Mouse (Mus musculus) embryo, embryonic 10.5 days (tissue): ENCODE measurements around the gene Thoc5.

Source experiments
- DNase-seq: peaks from one replicate; pipeline ENCODE4 v3.0.0-alpha.2; 2015; ENCODE audit warnings: low spot score

Gene Thoc5

DNA sequence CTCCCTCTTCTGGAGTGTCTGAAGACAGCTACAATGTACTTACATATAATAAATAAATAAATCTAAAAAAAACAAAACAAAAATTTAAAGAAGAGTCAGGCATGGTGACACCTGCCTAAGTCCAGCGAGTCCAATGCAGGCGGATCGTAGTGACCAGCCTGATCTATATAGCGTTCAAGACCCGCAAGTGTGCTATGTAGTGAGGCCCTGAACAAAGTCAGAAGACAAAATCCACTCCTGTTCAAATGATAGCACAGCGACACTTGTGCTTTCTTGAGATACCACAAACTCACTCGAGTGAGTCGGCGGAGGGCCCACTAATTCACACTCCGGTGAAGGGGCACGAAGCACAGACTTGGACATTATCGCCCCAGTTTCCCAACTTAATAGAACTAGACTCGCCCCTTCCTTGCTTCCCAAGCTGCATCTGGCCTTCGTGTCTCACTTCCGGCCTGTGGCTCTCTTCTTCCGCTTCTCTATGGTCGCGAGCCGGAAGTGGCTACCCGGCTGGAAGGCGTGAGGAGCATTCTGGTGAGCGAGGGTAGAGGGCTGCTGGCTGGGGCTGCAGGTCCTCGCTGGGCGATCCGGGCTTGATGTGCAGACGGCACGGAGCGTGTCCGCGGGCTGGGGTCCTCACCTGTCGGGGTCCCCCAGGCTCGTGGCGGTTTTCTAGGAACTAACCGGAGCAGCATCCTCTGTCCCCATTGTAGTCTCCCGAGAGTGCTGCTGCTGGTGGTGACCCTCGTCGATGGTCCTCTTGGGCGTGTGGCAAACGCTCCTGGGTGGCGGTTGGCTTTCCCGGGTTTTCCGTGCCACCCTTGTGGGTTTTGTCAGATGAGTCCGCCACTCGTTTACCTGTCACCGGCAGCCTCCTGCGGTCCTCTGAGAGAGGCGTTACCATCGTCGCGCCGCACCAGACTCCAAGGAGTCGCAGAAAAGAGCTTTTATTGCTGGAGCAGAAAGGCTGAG, at the start of gene Thoc5:
Gene Thoc5 (plus strand): TSS at position 473 of the 969 bp plus-strand sequence.
- DNase-seq, result peak; percentile 91

DNA sequence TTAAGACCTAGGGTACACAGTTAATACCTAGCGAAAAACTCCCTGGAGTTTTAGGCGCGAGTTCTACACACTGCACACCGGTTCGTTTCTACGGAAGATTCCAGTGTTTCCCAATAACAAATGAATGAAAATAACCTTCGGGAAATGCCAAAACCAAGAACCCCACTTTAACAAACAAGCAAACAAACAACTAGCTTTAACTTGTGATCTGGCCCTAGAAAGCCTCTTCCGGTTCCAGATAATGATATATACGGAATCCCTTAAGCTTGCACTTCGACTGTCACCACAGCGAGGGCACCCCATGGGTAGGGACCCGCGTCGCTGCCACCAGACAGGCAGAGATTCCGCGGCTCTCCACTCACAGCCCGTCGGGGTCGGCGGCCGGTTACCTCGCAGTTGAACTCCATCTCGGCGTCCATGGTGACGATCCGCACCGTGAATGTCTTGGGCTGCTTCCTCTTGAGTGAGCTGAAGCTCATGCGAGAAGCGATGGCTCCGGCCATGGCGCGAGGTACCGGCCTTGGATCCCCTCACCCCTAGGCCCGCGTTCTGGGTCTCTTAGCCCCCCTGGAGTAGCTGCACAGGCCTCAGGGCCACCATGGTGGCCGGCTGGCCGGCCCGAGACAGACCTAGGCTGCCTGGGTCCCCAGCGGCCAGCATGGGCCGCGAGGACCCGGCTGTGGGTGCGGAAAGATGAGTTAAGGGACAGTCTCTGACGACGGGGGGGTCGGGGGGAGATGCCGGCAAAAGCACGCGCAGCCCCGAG, 46.5 kb upstream of the Thoc5 start:
- DNase-seq, result peak; percentile 67

DNA sequence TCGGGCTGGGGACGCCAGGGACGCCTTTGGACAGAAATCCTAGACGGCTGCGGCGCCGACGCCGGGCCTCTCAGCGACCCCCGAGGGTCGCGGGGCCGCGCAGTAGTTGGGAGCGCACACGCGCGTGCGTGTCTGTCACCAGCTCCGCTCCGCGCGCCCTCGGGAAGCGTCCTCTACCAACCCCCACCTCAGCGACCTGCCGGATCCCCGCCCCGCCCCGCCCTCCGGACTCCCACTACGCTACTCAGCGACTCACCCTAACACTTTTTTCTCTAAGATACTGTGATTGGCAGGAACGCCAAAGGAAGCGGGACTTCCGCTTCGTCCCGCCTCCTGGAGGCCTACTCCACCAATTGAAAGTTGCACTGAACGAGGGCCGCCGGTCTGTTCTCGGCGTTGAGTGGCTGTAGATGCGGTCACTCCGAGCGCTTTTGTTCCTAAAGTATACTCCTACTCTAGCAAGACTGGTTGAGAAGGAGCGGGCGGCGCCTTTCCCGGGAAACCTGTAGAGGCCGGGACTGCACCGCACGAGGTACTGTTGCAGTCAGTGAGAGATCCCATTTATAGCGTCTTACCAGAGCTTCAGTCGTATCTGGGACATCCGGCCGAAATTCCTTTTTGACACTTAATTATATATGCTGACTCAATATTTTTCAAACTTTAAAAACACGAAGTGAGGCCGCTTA, 45.7 kb upstream of the Thoc5 start, which contains the start of gene Nf2:
Gene Nf2 (minus strand): TSS at position 279 of the 686 bp plus-strand sequence.
- peak; percentile 99 for DNase-seq

DNA sequence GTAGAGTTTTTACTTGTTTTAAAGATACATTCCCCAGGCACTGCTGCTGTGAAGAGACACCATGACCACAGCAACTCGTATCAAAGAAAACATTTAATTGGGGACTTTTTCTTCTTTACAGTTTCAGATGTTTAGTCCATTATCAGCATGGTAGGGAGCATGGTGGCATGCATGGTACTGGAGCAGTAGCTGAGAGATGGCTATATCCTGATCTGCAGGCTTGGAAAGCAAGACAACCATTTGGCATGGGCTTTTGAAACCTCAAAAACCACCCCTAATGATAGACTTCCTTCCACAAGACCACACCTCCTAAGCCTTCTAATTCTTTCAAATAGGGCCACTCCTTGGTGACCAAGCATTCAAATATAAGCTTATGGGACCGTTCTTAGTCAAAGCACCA, 44.7 kb upstream of the Thoc5 start:
- no peak for DNase-seq

DNA sequence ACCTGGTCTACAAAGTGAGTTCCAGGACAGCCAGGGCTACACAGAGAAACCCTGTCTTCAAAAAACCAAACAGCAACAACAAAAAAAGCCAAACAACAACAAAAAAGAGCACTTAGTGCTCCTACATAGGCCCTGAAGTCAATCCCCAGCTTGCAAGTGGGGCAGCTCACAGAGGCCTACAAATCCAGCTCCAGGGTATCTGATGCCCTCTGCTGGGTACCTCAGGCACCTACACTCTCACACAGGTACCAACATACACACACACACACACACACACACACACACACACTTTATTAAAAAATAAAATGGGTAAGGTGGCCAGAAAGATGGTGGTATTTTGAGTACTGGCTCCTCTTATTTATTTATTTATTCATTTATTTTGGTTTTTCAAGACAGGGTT, 42.1 kb upstream of the Thoc5 start:
- no peak for DNase-seq

DNA sequence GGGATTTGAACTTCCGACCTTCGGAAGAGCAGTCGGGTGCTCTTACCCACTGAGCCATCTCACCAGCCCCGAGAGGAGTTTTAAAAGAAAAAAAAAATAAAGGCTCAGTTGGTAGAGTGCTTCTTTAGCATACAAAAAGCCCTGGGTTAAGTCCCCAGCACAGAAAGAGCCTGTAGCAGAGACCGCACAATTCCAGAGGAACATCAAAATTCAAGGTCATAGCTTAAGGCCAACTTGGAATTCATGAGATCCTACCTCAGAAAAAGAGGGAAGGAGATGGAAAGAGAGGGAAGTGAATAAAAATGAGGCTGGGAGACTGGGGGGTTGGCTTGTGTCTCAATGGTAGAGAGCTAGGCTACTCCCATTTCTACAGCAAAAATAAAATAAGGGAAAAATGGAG, 40.9 kb upstream of the Thoc5 start:
- no peak for DNase-seq

DNA sequence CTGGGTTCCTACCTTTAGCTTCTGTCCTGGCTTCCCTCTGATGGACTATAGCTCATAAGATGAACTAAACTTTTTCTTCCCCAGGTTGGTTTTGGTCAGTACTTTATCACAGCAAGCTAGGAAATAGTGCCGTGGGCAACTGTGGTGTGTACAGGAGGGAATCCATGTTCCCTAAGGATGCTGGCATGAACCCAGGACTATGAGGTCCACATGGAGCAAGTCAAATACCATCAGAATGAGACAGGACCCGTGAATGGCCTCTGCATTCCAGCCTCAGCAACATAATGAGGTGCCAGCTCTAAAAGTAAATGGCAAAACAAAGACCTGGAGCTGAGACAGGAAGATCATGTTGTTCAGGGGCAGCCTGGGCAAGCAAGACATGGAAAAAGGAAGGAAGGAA, 36.7 kb upstream of the Thoc5 start:
- DNase-seq, result no peak

DNA sequence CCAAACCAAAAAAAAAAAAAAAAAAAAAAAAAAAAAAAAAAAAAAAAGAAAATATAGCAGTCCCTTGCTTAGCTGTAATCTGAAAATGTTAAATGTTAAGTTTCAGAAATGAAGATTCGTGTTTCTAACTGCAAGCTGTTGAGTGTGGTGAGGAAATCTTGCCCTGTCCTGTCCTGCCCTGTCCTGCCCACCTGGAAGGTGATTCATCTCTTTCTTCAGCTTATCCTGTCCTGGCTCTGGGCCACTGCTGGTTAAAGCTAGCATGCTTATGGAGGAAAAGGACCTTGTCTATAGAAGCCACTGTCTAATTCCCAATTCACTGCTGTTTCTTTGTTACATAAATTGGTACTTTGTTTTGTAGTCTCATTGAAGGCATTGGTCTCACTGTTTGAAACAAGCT, 34.1 kb upstream of the Thoc5 start:
- no peak for DNase-seq

DNA sequence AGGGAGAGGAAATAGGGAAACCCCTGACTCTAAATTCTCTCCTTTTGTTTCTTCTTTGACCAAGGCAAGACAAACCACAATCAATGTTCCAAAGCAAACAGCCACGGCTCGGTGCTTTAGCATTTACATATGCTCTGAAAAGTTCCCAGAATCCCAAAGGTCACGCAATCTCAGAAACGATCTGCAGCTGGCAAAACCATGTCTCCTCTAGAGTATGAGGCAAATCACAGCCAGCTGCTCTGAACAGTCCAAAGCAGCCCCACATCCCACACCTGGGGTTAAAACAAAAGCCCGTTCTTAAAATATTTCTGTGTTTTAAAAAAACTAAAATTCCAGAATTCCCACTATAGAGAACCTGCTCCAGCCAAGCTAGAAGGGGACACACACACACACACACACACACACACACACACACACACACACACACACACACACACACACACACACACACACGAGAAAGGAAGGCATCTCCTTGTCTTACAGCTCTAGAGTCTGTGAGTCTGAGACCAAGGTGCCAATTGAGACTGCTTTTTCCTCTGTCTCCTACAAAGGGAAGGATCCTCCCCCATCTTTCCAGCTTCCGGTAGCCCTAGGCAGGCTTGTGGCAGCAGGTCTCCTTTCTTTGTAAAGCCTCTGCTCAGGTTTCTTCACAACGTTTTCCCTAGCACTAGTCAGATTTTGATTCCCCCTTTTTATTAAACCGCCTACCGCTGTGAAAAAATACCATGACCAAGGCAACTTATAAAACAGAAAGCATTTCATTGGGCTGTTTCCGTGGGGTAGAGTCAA, 33.1 kb upstream of the Thoc5 start:
- DNase-seq, result peak; percentile 28

DNA sequence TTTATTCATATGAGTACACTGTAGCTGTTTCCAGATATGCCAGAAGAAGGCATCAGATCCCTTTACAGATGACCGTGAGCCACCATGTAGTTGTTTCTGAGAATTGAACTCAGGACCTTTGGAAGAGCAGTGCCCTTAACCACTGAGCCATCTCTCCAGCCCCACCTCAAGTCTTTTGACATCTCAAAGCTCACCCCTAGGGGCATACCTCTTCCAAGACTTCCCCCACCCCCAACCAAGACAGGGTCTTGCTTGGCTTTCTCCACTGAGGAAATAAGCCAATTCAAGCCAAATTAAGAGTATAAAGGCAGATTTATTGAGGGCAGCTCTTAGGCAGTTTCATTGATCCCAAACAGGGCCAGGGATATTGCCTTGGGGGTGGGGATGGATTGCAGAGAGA, 32.4 kb upstream of the Thoc5 start:
- no peak for DNase-seq

DNA sequence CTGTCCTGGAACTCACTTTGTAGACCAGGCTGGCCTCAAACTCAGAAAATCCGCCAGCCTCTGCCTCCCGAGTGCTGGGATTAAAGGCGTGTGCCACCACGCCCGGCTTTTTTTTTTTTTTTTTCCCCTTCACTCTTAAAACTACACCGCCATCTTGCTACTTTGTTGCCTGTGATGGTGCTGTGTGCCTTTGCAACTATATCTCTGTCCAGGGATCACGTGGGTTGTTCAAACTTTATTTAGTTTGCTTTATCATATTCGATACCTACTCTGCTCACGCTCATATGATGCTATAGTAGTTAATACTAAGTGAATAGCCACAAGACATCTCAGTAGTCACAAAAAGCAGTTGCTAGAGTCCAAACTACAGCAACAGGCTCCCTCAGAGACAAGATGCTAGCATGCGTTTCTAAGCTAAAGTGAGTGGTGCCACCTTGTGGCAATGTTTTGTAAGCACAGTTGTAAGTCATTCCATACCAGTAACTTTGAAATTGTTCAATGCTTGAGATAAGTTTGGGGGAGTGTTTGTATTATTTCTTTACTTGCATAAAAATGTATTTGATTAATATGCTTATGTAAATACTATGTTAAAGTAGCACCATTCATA, 29.4 kb upstream of the Thoc5 start:
- peak; percentile 88 for DNase-seq

DNA sequence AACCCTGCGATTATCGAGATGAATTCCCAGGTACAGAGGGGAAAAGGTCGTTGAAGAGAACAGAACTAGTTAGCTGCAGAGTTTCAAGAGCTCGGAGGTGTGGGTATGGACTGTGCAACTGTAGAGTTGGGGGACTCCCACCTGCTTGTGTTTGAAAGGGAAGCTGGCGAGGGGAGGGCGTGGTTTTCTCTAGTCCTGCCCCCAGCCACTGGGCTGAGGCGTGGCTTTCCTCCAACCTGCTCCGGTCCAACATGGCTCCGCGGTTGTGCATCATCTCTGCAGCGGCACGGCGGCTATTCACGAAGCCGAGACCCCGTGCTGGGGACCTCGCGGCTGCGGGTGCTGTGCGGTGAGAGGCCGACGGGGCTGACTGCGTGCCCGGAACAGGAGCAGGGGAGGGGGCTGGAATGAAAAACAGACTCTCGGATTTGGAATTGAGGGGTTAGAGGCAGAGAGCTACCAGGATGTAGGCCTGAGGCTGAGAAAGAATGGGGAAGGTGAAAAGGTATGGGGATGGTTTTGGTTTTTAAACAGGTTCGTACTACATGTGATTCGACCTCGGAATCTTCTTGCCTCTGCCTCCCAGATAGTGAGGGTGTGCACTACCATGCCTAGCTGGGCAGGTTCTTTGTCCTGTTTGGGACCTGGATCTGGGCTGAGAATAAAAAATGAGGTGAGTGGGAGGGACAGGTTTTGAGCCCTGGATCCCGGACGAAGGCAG, 21.2 kb upstream of the Thoc5 start, which contains the start of gene Nipsnap1:
Gene Nipsnap1 (plus strand): TSS at position 197 of the 721 bp plus-strand sequence.
- peak; percentile 91 for DNase-seq

DNA sequence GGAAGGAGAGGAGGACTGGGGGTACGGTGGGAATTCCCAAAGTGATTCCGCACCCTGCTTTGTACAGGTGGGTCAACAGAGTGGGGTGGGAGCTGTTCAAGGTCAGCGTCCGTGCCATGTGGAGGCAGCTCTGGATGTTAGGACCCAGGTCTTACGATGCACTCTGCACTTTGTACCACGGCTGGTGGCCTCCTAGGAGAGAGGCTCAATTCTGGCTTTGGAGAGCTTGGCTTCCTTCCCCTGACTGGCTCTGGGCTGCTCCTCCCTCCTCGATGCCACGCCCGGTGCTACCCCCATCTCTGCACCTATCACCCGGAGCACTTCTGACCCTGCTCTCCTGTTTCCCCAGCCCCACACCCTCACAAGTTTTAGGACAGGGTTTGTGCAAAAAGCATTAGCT, 20.6 kb upstream of the Thoc5 start:
- peak; percentile 39 for DNase-seq

DNA sequence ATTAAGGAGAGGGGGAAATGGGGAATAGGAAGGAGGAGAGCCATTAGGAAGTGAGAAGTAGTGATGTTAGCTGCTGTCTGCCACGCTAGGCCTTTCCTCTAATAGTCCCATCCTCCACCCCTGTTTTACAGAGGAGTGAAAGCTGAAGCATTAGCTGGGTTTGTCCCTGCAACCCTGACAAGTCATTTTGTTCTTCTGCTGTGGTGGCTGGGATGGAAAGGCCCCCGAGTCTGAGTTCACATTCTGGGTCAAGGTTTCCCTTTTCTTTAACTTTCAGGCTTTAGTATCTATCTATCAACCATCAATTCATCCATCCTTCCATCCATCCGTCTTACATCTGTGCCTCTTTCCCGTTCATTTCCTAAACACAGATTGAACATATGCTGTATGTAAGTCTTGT, 14.0 kb upstream of the Thoc5 start:
- no peak for DNase-seq

DNA sequence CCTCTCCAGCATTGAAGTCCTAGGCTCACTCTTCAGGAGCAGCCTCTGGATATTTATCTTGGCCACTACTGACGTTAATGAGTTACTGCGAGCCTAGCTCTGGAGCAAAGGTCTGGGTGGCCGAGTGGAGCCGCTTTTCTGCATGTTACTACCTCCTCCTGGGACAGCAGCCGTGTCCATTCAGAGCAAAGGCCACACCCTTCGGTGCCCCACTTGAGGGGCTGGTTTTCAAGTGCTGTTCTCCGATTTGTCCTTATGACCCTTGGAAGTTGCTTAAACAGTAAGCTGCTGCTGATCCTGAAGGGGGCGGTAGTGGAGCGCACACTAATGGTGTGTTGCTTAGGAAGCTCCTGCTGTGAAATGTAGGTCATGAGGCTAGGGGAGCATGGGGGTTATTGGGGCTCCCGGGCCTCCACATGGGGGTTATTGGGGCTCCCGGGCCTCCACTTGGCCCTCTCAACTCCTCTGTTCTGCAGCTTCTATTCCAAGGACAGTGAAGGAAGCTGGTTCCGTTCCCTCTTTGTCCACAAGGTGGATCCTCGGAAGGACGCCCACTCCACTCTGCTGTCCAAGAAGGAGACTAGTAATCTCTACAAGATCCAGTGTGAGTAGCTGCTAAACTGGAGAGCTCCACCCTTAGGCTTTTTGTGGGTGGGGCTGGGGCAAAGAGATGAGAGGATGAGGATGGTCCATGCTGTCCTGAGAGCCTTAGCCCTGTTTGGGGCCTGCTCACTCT, 12.1 kb upstream of the Thoc5 start:
- peak; percentile 54 for DNase-seq

DNA sequence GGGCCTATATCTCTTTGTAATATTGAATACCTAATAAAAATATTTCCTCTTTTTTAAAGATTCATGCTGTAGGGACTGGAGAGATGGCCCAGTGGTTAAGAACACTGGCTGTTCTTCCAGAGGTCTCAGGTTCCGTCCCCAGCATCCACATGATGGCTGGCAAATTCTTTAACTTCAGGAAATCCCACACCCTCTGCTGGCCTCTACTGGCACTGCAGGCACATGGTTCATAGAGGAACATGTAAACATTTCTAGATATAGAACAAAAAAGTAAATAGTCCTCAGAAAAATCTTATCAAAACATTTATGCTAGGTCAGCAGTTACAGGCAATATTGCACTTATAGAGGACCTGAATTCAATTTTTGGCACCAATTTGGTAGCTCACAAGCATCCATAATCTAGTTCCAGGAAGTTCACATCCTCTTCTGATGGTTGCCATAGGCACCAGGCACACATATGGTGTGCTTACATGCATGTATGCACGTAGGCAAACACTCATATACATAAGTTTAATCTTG, 9.7 kb upstream of the Thoc5 start:
- peak; percentile 65 for DNase-seq

DNA sequence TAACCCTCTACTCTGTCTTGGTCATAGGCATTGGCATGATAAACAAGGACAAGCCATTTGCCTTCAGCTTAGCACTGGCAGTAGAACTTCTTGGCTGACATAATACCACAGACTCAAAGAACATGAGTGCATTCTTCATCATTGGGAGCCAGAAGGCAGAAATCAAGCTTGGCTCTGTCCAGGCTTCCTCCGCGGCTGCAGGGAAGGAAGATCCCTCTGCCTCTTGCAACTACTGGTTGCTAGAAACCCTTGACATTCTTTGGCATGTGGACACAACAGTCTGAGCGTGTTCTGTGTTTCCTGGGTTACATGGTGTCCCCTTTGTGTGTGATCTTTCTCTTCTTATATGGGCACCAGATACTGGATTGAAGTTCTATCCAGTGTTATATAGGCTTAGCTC, 8.1 kb upstream of the Thoc5 start:
- DNase-seq, result no peak

DNA sequence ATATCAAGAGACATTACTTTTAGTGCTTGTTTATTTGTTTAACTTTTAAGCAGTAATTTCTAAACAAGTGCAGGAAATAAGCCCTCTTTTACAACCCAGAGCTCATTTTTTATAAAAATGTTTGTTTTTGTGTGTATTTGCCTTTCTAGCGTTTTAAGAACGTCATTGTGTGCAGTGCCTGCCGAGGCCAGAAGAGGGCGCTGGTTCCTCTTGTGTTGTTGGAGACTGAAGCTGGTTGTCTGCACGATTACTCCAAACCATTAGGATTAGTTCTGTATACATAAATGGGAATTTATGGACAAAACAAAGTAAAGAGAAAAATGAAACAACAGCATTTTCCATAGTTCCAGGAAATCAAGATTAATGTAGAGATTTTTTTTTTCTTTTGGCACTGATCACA, 5.3 kb downstream of the Thoc5 start:
- peak; percentile 22 for DNase-seq

DNA sequence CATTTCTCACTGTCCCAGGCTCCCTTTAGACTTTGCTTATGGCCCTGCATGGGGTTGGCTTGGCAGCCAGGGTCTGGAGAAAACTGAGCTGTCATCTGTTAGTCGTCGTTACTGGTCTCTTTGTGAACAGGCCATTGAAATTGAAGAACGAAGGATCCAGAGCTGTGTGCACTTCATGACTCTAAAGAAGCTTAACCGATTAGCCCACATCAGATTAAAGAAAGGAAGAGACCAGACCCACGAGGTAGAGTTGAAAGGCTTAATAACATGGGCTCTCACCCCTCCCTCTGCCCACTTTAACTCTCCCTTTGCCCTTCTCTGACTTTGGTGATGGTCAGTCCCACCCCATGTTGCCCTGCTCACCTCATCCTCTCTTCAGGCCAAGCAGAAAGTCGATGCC, 6.8 kb downstream of the Thoc5 start:
- no peak for DNase-seq
